Mouse (Mus musculus) v-Abl transformed pro-B cells (cell line): Measurements from ENCODE around the gene Mccc2.

Source experiments
- in situ Hi-C, 2 experiments: fragments of 400-800 bp; cut with MboI; formaldehyde crosslinking; loops; one replicate each; pipeline ENCODE4 v1.15.1; 2025; ENCODE audit not compliant: unreplicated experiment in 2 of 2

The Mccc2 gene

GRCm38 (mm10) chr13:99943525-99943924 lies 71.9 kb downstream of the Mccc2 start:
- in situ Hi-C loops, result no loop called here

- in situ Hi-C loops, result no loop called here
These were observed 74.8 kb downstream of the Mccc2 start for GRCm38 (mm10) chr13:99940601-99941000.

- in situ Hi-C loops, result no loop called here
These were observed 76.1 kb downstream of the Mccc2 start for GRCm38 (mm10) chr13:99939320-99939671.

- in situ Hi-C loops, result no loop called here
These were observed 76.7 kb downstream of the Mccc2 start for GRCm38 (mm10) chr13:99938606-99939319.

GRCm38 (mm10) chr13:99937741-99938140 lies 77.7 kb downstream of the Mccc2 start:
- in situ Hi-C loops, result no loop called here

GRCm38 (mm10) chr13:99932406-99932805 lies 83.0 kb downstream of the Mccc2 start:
- in situ Hi-C loops, result no loop called here

GRCm38 (mm10) chr13:99931502-99931901 lies 83.9 kb downstream of the Mccc2 start:
- in situ Hi-C loops, result no loop called here

- in situ Hi-C loops, result no loop called here
These were observed 89.2 kb downstream of the Mccc2 start for GRCm38 (mm10) chr13:99926249-99926648.

GRCm38 (mm10) chr13:99915632-99916031 lies 99.8 kb downstream of the Mccc2 start:
- in situ Hi-C loops, result no loop called here

GRCm38 (mm10) chr13:99900965-99901364 lies 114.5 kb downstream of the Mccc2 start, which contains the start of gene Cartpt:
Cartpt (minus strand) TSS chr13:99901091.
- in situ Hi-C loops, result no loop called here

GRCm38 (mm10) chr13:99900557-99900892 lies 114.9 kb downstream of the Mccc2 start:
- in situ Hi-C loops, result no loop called here

GRCm38 (mm10) chr13:99899670-99900556 lies 115.5 kb downstream of the Mccc2 start:
- in situ Hi-C loops, result no loop called here

GRCm38 (mm10) chr13:99898816-99899215 lies 116.6 kb downstream of the Mccc2 start:
- in situ Hi-C loops, result no loop called here
